8 mouse cellular contexts compared by ENCODE assay signal in genomic region chr16:31276539-31276938, GRCm38 (mm10). TPM values are rescaled to one million over a fixed set of nuclear protein-coding genes. Genes with fewer than 3 reads are reported as not detected.
A peak's percentile ranks its signal among the peaks of the same experiment; 100 is the strongest.
DNase-seq lines count a peak whose midpoint lies in the region; ATAC-seq and TF ChIP-seq lines count a peak whose summit lies in the region.

No protein-coding gene starts in this region.

- DNase-seq in midbrain, postnatal 0 days (ENCODE audit: low spot score): peak; percentile 41
- peak; percentile 68 to 72 for DNase-seq in cerebellum, postnatal 14 days
- DNase-seq in layer of hippocampus, adult 9-11 months: peak; percentile 34
- DNase-seq in embryo, embryonic 11 days: no peak
- no peak for DNase-seq in thymus, postnatal 25 days

- no peak for TF ChIP-seq CTCF in midbrain, postnatal 0 days (IDR thresholded peaks at IDR 0.05)
- no peak for TF ChIP-seq CTCF in olfactory bulb, adult 2 months (IDR thresholded peaks at IDR 0.05; ENCODE audit: insufficient read depth, low read depth, low read length)

- no peaks in the 10 kb centered on the region for H3K27me3 ChIP-seq in midbrain, postnatal 0 days (ENCODE audit: insufficient read depth, low read length)
- no peaks in the 10 kb centered on the region for H3K27me3 ChIP-seq in midbrain, embryonic 15.5 days (replicated peaks)
- no peaks in the 10 kb centered on the region for H3K27me3 ChIP-seq in heart, embryonic 16.5 days (ENCODE audit: control insufficient read depth, insufficient read depth, low read length)

- no peak overlapping the region for H3K27ac ChIP-seq in midbrain, postnatal 0 days (ENCODE audit: low read depth, low read length)
- no peak overlapping the region for H3K27ac ChIP-seq in midbrain, embryonic 15.5 days
- H3K27ac ChIP-seq in heart, embryonic 16.5 days (ENCODE audit: low read length): peak overlapping the region; percentile 87
- peak overlapping the region; percentile 31; the same call in 1 of the 2 replicates for H3K27ac ChIP-seq in olfactory bulb, adult 2 months (ENCODE audit: insufficient read depth, low read depth, low read length)

- H3K4me1 ChIP-seq in midbrain, postnatal 0 days (ENCODE audit: insufficient read depth, low read length): peaks cover 11% of the 10 kb centered on the region
- H3K4me1 ChIP-seq in midbrain, embryonic 15.5 days: peaks cover 23% of the 10 kb centered on the region
- peaks cover 26% of the 10 kb centered on the region for H3K4me1 ChIP-seq in heart, embryonic 16.5 days (ENCODE audit: control insufficient read depth, insufficient read depth, low read length)
- H3K4me1 ChIP-seq in olfactory bulb, adult 2 months (ENCODE audit: control insufficient read depth, insufficient read depth, low read length): peaks cover 6% of the 10 kb centered on the region

- no peaks in the 10 kb centered on the region for H3K9me3 ChIP-seq in midbrain, postnatal 0 days (ENCODE audit: low read length)
- H3K9me3 ChIP-seq in midbrain, embryonic 15.5 days: no peaks in the 10 kb centered on the region
- no peaks in the 10 kb centered on the region for H3K9me3 ChIP-seq in heart, embryonic 16.5 days (replicated peaks; ENCODE audit: control insufficient read depth, low read length)

- no peak for TF ChIP-seq POLR2A in olfactory bulb, adult 2 months (IDR thresholded peaks at IDR 0.05; ENCODE audit: insufficient read depth, low read depth, low read length)

- 59% methylated on average over 7 of the region's 7 CpGs for WGBS in midbrain, postnatal 0 days
- 72% methylated on average over 7 of the region's 7 CpGs for WGBS in midbrain, embryonic 15.5 days
- 42% methylated on average over 7 of the region's 7 CpGs for WGBS in heart, embryonic 16.5 days
- 32% methylated on average over 7 of the region's 7 CpGs for WGBS in olfactory bulb, adult 2 months

- H3K4me2 ChIP-seq in midbrain, postnatal 0 days (ENCODE audit: low read depth, low read length, poor library complexity, severe bottlenecking): no peak overlapping the region
- no peak overlapping the region for H3K4me2 ChIP-seq in midbrain, embryonic 15.5 days
- peak overlapping the region; percentile 12; the same call in 1 of the 2 replicates for H3K4me2 ChIP-seq in heart, embryonic 16.5 days (ENCODE audit: low read depth, low read length)

- ATAC-seq in midbrain, postnatal 0 days (ENCODE audit: low FRiP score): no peak
- ATAC-seq in midbrain, embryonic 15.5 days (replicated peaks): no peak
- ATAC-seq in heart, embryonic 16.5 days (replicated peaks; ENCODE audit: extremely low read depth, insufficient read depth, low FRiP score): peak; percentile 43

- H3K36me3 ChIP-seq in midbrain, postnatal 0 days (ENCODE audit: insufficient read depth, low read length): no peaks in the 10 kb centered on the region
- no peaks in the 10 kb centered on the region for H3K36me3 ChIP-seq in midbrain, embryonic 15.5 days (replicated peaks)
- H3K36me3 ChIP-seq in heart, embryonic 16.5 days (ENCODE audit: control insufficient read depth, insufficient read depth): no peaks in the 10 kb centered on the region

- H3K4me3 ChIP-seq in midbrain, postnatal 0 days (ENCODE audit: low read depth, low read length): no peak overlapping the region
- H3K4me3 ChIP-seq in midbrain, embryonic 15.5 days: no peak overlapping the region
- H3K4me3 ChIP-seq in heart, embryonic 16.5 days (ENCODE audit: low read length): no peak overlapping the region
- H3K4me3 ChIP-seq in olfactory bulb, adult 2 months (ENCODE audit: insufficient read depth, low read depth, low read length): no peak overlapping the region

- H3K9ac ChIP-seq in midbrain, postnatal 0 days (replicated peaks; ENCODE audit: low read length, poor library complexity, severe bottlenecking): no peak overlapping the region
- H3K9ac ChIP-seq in midbrain, embryonic 15.5 days: no peak overlapping the region
- H3K9ac ChIP-seq in heart, embryonic 16.5 days (ENCODE audit: low read length): no peak overlapping the region; the same call in 1 of the 2 replicates

RNA-seq across cellular contexts. Expression of gene Ppp1r2, which starts 1.5 kb away (rescaled TPM):
- 63.2 and 73.3 TPM in 2 replicates for total RNA-seq in midbrain, postnatal 0 days (2014; rRNA removed)
- polyA plus RNA-seq in midbrain, postnatal 0 days (2015; fragmentation: Nextera tagmentation; extraction: Ambion mirVana): 98.8 and 101 TPM in 2 replicates
- polyA plus RNA-seq in midbrain, embryonic 15.5 days (2015; fragmentation: Nextera tagmentation; extraction: Ambion mirVana): 84.6 and 91.6 TPM in 2 replicates
- polyA plus RNA-seq in heart, embryonic 16.5 days (2015; fragmentation: Nextera tagmentation; extraction: Ambion mirVana): 101 and 120 TPM in 2 replicates
- polyA plus RNA-seq in olfactory bulb, adult 2 months (2012; ENCODE audit: insufficient read depth, insufficient read length, low replicate concordance, missing spikeins): not detected in 2 replicates

RNA-seq across cellular contexts. Expression of gene Apod, which starts 38.1 kb away (rescaled TPM):
- 79.0 and 97.3 TPM in 2 replicates for total RNA-seq in midbrain, postnatal 0 days (2014; rRNA removed)
- polyA plus RNA-seq in midbrain, postnatal 0 days (2015; fragmentation: Nextera tagmentation; extraction: Ambion mirVana): 226 and 252 TPM in 2 replicates
- polyA plus RNA-seq in midbrain, embryonic 15.5 days (2015; fragmentation: Nextera tagmentation; extraction: Ambion mirVana): 93.2 and 105 TPM in 2 replicates
- polyA plus RNA-seq in heart, embryonic 16.5 days (2015; fragmentation: Nextera tagmentation; extraction: Ambion mirVana): 0.55 and 0.64 TPM in 2 replicates
- polyA plus RNA-seq in olfactory bulb, adult 2 months (2012; ENCODE audit: insufficient read depth, insufficient read length, low replicate concordance, missing spikeins): 592 and 662 TPM in 2 replicates

Comparison
In these comparisons a context has a peak if more than half of its experiments do, and no peak if none do; other contexts are left out.
1. DNase-seq: peak in midbrain, postnatal 0 days (single experiment), cerebellum, postnatal 14 days (2 of 2) and layer of hippocampus, adult 9-11 months (single experiment); none in embryo, embryonic 11 days (single experiment) and thymus, postnatal 25 days (single experiment).
2. H3K27ac ChIP-seq: peak in heart, embryonic 16.5 days (single experiment) and olfactory bulb, adult 2 months (single experiment); none in midbrain, postnatal 0 days (single experiment) and midbrain, embryonic 15.5 days (single experiment).
3. RNA of gene Apod, which starts 38.1 kb away (polyA plus RNA-seq): 592 to 662 TPM in olfactory bulb, adult 2 months, 226 to 252 TPM in midbrain, postnatal 0 days and 93.2 to 105 TPM in midbrain, embryonic 15.5 days; 0.55 to 0.64 TPM in heart, embryonic 16.5 days; every median in the first group is over 10 times any median in the second.